Comparison of ENCODE assay signal across 16 mouse cellular contexts in the genomic region with DNA sequence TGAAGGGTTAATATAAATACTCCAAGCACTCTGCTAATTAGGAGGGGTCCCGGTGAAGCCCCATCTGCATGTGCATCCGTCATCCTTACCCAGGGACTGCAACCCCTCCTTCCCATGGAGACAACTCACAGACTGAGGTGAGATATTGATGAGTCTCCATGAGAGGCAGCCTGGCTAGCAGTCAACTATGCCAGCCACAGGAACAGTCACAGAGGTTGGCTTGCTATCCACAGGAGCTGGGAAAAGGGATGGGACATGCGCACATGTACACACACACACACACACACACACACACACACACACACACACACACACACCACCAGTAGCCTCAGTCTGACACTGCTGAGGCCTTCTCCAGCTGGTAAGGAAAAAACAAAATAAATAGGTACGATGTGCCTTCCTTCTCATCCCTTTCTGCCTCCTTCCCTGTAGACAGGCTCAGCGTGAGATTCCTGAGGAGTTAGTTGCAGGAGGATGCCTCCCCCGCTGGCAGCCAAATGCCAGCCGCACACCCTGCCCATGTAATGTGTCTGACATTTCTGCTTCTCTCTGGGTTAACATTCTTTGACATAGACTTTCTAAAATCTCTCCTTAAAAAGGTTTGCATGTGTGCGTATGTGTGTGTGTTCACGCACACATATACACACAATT.
DNase-seq lines count a peak whose midpoint lies in the region; ATAC-seq lines count a peak whose summit lies in the region.
"Had no signal": no experiment of that assay in that cellular context is flagged by ENCODE, and none has a peak within 500 bp of the region (broad histone marks: within the 10 kb centered on the region; RNA-seq: fewer than 3 reads in every experiment).

No protein-coding gene starts in this region.

- no peak for DNase-seq in hindbrain, embryonic 14.5 days (ENCODE audit: low spot score)
- DNase-seq in right cerebral cortex, adult 18-20 months = peak; percentile 53
- no peak for DNase-seq in right cerebral cortex, postnatal 14 days
- DNase-seq in cerebellum, adult 9-11 months = peak; percentile 31
- DNase-seq in right cerebral cortex, postnatal 36 days (ENCODE audit: low spot score in 2 of 2) = peak; percentile 36 to 39
- DNase-seq in adrenal gland, postnatal 10 days = no peak
- DNase-seq in gastrocnemius, postnatal 25 days = no peak
- DNase-seq: kidney, adult 18-20 months; lung, postnatal 4 days; thymus, postnatal 14 days had no signal

- H3K36me3 ChIP-seq in hindbrain, embryonic 14.5 days (replicated peaks; ENCODE audit: control insufficient read depth, insufficient read depth) = no peaks in the 10 kb centered on the region
- H3K36me3 ChIP-seq in hindbrain, embryonic 13.5 days = no peaks in the 10 kb centered on the region
- H3K36me3 ChIP-seq: stomach, embryonic 15.5 days had no signal

- H3K9me3 ChIP-seq in hindbrain, embryonic 14.5 days (ENCODE audit: control insufficient read depth, low read length) = no peaks in the 10 kb centered on the region
- no peaks in the 10 kb centered on the region for H3K9me3 ChIP-seq in hindbrain, embryonic 13.5 days
- H3K9me3 ChIP-seq: stomach, embryonic 15.5 days had no signal

- H3K4me2 ChIP-seq in hindbrain, embryonic 14.5 days (replicated peaks) = no peak overlapping the region
- no peak overlapping the region for H3K4me2 ChIP-seq in hindbrain, embryonic 13.5 days
- H3K4me2 ChIP-seq: heart, embryonic 11.5 days; stomach, embryonic 15.5 days had no signal

- H3K4me1 ChIP-seq in hindbrain, embryonic 14.5 days (replicated peaks; ENCODE audit: control insufficient read depth, insufficient read depth, low read length) = peaks cover 19% of the 10 kb centered on the region; the same call in 1 of the 2 replicates
- peaks cover 33% of the 10 kb centered on the region for H3K4me1 ChIP-seq in hindbrain, embryonic 13.5 days (replicated peaks)
- H3K4me1 ChIP-seq: stomach, embryonic 15.5 days had no signal

- no peak overlapping the region for H3K27ac ChIP-seq in hindbrain, embryonic 14.5 days
- no peak overlapping the region; the same call in 1 of the 2 replicates for H3K27ac ChIP-seq in hindbrain, embryonic 13.5 days
- H3K27ac ChIP-seq: liver, embryonic 14.5 days; stomach, embryonic 15.5 days had no signal

- ATAC-seq in hindbrain, embryonic 14.5 days (ENCODE audit: low FRiP score) = peak; percentile 17; the same call in 1 of the 2 replicates
- ATAC-seq in hindbrain, embryonic 13.5 days (ENCODE audit: low FRiP score) = no peak
- ATAC-seq: activated CD4-positive, CD25-positive, alpha-beta regulatory T cell, adult 4 months; CD4-positive, CD25-positive, alpha-beta regulatory T cell, adult 4 months had no signal

- H3K4me3 ChIP-seq in hindbrain, embryonic 14.5 days (replicated peaks; ENCODE audit: low read length) = no peak overlapping the region
- H3K4me3 ChIP-seq in hindbrain, embryonic 13.5 days = no peak overlapping the region
- H3K4me3 ChIP-seq: stomach, embryonic 15.5 days had no signal

- H3K9ac ChIP-seq in hindbrain, embryonic 14.5 days = no peak overlapping the region
- no peak overlapping the region for H3K9ac ChIP-seq in hindbrain, embryonic 13.5 days
- H3K9ac ChIP-seq: liver, embryonic 14.5 days; stomach, embryonic 15.5 days had no signal

- no peaks in the 10 kb centered on the region for H3K27me3 ChIP-seq in hindbrain, embryonic 14.5 days (ENCODE audit: control insufficient read depth, insufficient read depth, low read length)
- H3K27me3 ChIP-seq in hindbrain, embryonic 13.5 days = no peaks in the 10 kb centered on the region
- H3K27me3 ChIP-seq: stomach, embryonic 15.5 days had no signal

- 60% methylated on average over 9 of the region's 9 CpGs for WGBS in hindbrain, embryonic 14.5 days
- 66% methylated on average over 9 of the region's 9 CpGs for WGBS in hindbrain, embryonic 13.5 days

Comparison
In these comparisons a context has a peak if more than half of its experiments do, and no peak if none do; other contexts are left out.
1. DNase-seq: peak in right cerebral cortex, adult 18-20 months (single experiment), cerebellum, adult 9-11 months (single experiment) and right cerebral cortex, postnatal 36 days (2 of 2); none in hindbrain, embryonic 14.5 days (single experiment), right cerebral cortex, postnatal 14 days (single experiment), adrenal gland, postnatal 10 days (single experiment) and gastrocnemius, postnatal 25 days (single experiment).